Mouse (Mus musculus) bone marrow, adult 2 months (tissue): Measurements from ENCODE around the gene Cnnm4. TPM values are rescaled to one million over a fixed set of nuclear protein-coding genes. Genes with fewer than 3 reads are reported as not detected.

Source experiments
- H3K27ac ChIP-seq: fragments of 200-500 bp; 2 replicates; pipeline ENCODE4 v1.5.1; 2012; ENCODE audit warnings: low read depth, mild to moderate bottlenecking, control low read depth, inconsistent platforms, low read length; ENCODE audit not compliant: control insufficient read depth, poor library complexity, insufficient read depth
- H3K4me1 ChIP-seq: fragments of 200-500 bp; 2 replicates; pipeline ENCODE4 v1.6.1; 2011; ENCODE audit warnings: low read length; ENCODE audit not compliant: control insufficient read depth, insufficient read depth
- H3K4me3 ChIP-seq: fragments of 200-500 bp; replicated peaks from 2 replicates; pipeline ENCODE3; 2011; ENCODE audit warnings: mild to moderate bottlenecking, low read depth, low read length, control low read depth; ENCODE audit not compliant: control insufficient read depth
- CTCF ChIP-seq: fragments of 200-500 bp; IDR thresholded peaks from 2 replicates; pipeline ENCODE4 v1.5.1; 2011; ENCODE audit warnings: low read length, control low read depth; ENCODE audit not compliant: control insufficient read depth, insufficient read depth
- POLR2A ChIP-seq: fragments of 200-500 bp; IDR thresholded peaks from 2 replicates; pipeline ENCODE4 v1.6.1; 2011; ENCODE audit warnings: low read depth, mild to moderate bottlenecking, control low read depth, low read length, borderline replicate concordance; ENCODE audit not compliant: control insufficient read depth
- WGBS: fragments of 180-500 bp; shearing (Covaris S2); methylation state at CpG from one replicate; pipeline ENCODE4 v1.1.7; 2018; 5-methylcytosine and 5-hydroxymethylcytosine counted together
- polyA plus RNA-seq: library from polyadenylated mRNA; stranded (reverse); fragments of >200 nt; gene quantifications from 2 replicates; pipeline ENCODE4 v1.2.4, GENCODE M21; 2011; ENCODE audit warnings: low replicate concordance; ENCODE audit not compliant: missing spikeins, insufficient read depth, insufficient read length

Cnnm4 gene
- polyA plus RNA-seq = 2.3 and 4.2 TPM in 2 replicates

DNA sequence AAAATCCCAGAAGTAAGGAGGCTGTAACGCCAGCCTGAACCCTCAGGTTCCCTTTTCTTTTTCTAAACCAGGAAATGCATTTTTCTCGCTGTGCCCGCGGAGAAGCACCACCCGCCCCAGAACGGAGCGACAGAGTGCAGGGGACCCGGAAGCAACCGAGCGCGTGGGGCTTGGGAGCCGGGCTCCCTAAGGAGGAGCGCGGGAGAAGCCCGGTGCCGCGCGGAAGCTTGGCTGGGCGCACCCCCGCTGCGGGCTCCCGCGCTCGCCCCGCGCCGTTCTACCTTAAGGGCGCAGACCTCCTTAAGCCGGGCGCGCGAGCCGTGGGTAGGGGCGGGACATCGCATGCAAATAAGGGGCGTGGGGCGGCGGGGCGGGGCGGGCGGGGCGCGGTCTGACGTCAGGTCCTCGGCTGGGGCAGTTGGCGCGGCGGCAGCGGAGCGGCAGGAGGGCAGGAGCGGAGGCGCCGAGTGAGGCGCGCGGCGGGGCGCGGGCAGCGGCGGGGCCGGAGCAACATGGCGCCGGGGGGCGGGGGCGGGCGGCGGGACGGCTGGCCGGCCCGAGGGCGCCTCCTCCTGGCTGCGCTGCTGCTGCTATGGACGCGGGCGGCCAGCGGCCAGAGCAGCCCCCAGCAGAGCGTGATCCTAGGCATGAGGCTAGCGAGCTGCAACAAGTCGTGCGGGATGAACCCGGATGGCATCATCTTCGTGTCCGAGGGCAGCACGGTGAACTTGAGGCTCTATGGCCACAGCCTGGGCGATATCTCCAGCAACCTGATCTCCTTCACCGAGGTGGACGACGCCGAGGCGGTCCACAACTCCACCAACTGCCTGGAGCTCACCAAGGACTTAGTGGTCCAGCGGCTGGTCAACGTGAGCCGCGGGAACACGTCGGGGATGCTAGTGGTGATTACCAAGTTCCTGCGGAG, at the start of gene Cnnm4:
Gene Cnnm4, plus strand, starts transcription at position 440 of the 925 bp plus-strand sequence.
- under 1% methylated on average over 87 of the region's 98 CpGs for WGBS
- TF ChIP-seq POLR2A (peak; percentile 58), CTCF (peak; percentile 33; the same call in 1 of the 2 replicates)
- Histone ChIP-seq H3K27ac (peak within 1 kb of the TSS; percentile 99), H3K4me1 (peaks cover 12% of the 10 kb centered on the region), H3K4me3 (peak within 1 kb of the TSS; percentile 84)

DNA sequence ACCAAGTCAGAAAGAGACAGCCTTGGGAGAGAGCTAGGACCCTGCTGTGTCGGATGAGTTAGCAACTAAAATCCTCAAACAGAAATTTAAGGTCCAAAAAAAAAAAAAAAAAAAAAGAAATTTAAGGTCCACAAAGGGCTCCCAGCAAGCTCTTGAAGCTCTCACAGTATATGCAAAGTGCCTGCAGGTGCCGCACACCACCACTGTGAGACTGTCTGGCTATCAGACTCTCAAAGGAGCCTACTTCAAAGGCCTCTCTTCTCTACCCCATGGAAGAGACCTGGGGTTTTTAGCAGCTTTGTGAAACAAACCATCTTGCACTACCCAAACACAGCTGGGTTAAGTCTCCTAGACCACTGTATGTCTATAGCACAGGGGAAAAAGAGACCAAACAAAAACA, 41.9 kb upstream of the Cnnm4 start:
- 86% methylated on average over 2 of the region's 2 CpGs for WGBS
- no peak overlapping the region for H3K4me3 ChIP-seq
- H3K27ac ChIP-seq = no peak overlapping the region
- TF ChIP-seq POLR2A = no peak
- TF ChIP-seq CTCF = no peak
- no peaks in the 10 kb centered on the region for H3K4me1 ChIP-seq

DNA sequence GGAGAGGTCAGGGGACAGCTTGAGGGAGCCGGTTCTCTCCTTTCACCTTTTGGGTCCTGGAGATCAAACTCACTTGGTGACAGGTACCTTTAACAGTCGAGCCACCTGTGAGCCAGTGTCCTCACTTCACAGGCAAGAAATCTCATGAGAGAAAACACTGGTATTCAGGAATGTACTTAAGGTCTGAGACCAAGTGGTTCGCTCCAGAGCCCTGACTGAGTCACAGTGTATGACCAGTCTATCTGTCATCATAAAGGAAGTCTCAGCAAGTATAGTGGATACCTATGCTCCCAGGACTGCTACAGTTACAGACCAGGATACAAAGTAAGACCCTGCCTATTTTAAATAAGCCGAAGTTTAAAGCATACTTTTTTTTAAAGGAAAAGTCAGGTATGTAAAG, 38.4 kb upstream of the Cnnm4 start:
- Histone ChIP-seq H3K4me3 (no peak overlapping the region), H3K4me1 (no peaks in the 10 kb centered on the region), H3K27ac (no peak overlapping the region)
- TF ChIP-seq CTCF (no peak), POLR2A (no peak)
- 89% methylated on average over 4 of the region's 4 CpGs for WGBS

DNA sequence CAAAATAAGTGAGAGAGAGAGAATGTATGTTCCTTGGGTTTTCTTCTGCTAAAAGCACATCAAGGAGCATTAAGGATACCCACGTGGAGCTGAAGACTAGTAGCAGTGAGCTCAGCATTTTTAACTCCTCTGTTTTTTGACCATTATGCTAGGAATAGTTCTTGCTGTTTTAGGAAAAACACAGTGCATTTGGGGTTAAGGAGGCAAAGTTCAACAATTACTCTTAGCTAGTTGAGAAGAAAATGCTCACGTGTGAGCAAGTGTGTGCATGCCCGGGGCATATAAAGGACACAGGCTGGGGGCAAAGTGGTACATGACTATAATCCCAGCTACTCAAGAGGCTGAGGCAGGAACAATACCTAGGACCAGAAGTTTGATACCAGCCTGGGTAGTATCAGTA, 37.8 kb upstream of the Cnnm4 start:
- Histone ChIP-seq H3K4me1 (no peaks in the 10 kb centered on the region), H3K4me3 (no peak overlapping the region), H3K27ac (no peak overlapping the region)
- TF ChIP-seq CTCF (no peak), POLR2A (no peak)
- 84% methylated on average over 3 of the region's 3 CpGs for WGBS

DNA sequence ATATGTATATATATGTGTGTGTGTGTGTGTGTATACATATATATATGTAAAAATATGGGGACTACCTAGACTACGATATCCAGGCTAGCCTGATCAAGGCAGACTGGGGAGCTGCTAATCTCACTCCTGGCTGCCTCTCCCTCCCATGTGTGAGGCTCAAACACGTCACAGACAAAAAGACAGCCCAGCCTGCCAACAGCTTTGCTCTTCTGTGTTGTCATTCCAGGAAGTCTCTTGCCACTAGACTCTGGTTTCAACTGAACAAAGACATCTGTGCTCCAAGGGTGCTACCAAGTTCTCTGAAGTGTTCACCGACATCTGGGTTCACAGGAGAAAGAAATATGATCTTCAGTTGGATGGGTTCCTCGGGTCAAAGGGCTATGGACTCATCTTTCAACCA, 36.3 kb upstream of the Cnnm4 start:
- Histone ChIP-seq H3K27ac (no peak overlapping the region), H3K4me1 (no peaks in the 10 kb centered on the region), H3K4me3 (no peak overlapping the region)
- WGBS = 69% methylated on average over 4 of the region's 4 CpGs
- TF ChIP-seq POLR2A (no peak), CTCF (no peak)

DNA sequence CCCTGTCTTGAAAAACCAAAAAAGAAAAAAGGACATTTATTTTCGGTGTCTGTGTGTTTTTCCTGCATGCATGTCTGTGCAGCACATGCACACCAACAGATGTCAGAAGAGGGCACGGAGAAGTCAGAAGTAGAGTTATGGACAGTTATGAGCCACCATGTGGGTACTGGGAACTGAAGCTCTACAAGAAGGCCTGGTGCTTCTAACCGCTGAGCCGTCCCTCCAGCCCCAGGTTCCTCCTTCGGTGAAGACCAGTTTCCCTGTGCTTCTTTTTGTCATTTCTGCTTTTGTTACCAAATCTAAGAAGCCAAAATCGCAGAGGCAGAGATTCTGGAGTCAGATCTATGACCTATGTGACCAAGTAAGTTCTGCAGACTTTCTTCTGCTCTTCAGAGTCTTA, 34.9 kb upstream of the Cnnm4 start:
- 76% methylated on average over 6 of the region's 6 CpGs for WGBS
- Histone ChIP-seq H3K27ac (no peak overlapping the region), H3K4me3 (no peak overlapping the region), H3K4me1 (no peaks in the 10 kb centered on the region)
- TF ChIP-seq POLR2A (no peak), CTCF (no peak)

DNA sequence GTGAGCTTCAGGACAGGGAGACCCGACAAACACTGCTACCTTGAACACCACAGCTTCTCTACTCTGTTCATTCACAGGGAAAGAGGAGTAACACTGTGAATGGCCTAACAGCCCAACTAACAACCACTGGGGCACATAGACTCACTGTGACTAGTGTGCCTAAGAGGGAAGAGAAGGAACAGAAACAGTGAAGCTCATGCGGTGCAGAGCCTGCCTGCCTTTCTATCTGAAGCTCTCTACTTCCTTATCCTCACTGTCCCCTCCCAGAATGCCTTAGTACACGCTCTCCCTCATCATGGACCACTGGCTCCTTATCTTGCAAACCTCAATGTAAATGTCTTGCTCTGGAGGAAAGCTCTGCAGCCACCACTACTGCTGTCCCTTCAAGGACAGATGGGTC, 34.2 kb upstream of the Cnnm4 start:
- H3K27ac ChIP-seq = no peak overlapping the region
- no peaks in the 10 kb centered on the region for H3K4me1 ChIP-seq
- no peak overlapping the region for H3K4me3 ChIP-seq
- 69% methylated on average over 3 of the region's 3 CpGs for WGBS
- TF ChIP-seq POLR2A (no peak), CTCF (no peak)

DNA sequence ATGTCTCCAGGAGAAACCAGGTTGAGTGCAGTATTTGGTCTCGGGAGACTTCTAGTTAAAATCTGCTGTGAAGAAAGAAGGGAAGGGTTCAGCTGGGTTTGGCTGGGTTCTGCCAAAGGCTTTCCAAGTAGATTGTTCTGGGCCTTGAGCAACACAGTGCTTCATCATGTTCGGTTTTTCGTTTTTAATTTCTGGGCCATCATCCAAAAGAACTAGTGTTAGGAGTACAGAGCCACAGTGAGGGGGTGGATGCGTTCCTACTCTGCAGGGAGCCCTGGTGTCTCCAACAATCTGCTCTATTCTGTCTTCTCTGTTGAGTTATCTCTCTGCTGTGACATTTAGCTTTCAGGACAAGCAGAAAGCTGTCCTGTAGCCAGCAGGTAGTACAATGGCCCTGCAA, 30.3 kb upstream of the Cnnm4 start:
- Histone ChIP-seq H3K4me3 (no peak overlapping the region), H3K4me1 (peaks cover 3% of the 10 kb centered on the region; the same call in 1 of the 2 replicates), H3K27ac (no peak overlapping the region)
- TF ChIP-seq CTCF (no peak), POLR2A (no peak)
- 85% methylated on average over 4 of the region's 4 CpGs for WGBS
